Mouse (Mus musculus): Measurements from ENCODE around the gene Lipo2.
"Not testable (repeated sequence)": the region's sequence is repeated elsewhere in the genome, so short reads cannot be mapped to it uniquely, and the experiment has no call there.

The Lipo2 gene

DNA sequence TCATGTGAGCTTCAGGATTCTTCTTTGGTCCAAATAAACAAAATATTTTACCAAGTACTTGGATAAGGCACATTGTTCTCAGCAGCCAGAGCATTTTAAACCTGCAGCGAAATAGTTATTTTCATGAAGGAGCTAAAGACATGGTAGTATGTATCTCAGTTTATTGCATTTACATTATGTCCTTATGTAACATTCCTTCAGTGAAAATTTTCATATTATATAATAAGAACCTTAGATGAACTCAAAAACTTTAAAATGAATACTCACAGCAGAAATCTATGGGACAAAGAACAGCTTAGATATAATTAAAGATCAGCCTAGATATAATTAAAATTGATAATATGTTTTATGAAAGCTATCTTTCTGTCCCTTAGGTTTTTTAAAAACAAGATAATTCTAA, at the start of gene Lipo2:
Gene Lipo2, minus strand, starts transcription at position 101 of the 400 bp plus-strand sequence.
- DNase-seq (ENCODE audit: low read depth, low spot score) = not testable (repeated sequence)

- not testable (repeated sequence) for DNase-seq (ENCODE audit: low read depth, low spot score)
These were observed 36.2 kb upstream of the Lipo2 start, which contains the start of gene Lipo1 for GRCm38 (mm10) chr19:33787359-33787758. TSS of gene Lipo1 (minus strand) at chr19:33787459.

DNA sequence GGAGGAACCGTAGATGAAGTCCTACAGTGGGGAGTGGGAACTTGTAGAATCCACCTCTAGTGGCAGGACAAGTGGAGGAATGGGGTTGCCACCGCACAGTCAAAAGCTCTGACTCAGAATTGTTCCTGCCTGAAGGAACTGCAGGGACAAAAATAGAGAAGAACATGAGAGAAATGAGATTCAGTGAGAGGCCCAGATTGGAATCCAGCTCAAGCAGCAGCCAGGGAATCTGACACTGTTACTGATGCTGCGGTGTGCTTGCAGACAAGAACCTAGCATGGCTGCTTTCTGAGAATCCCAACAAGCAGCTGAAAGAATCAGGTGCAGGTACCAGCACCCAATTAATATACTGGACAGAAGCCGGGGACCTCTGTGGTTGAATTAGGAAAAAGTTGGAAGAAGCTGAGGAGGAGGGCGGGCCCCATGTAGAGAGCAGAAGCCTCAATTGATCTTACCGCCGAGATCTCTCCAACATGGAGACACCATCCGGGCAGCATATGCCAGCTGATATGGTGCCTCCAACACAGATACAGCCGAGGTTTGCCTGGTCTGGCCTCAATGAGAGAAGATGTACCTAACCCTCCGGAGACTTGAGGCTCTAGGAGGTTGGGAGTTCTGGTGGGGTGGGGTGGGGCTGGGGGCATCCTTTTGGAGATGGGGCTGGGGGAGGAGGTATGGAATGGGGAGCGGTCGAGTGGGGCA, 35.6 kb upstream of the Lipo2 start:
- no peak for DNase-seq (ENCODE audit: low read depth, low spot score)

- DNase-seq (ENCODE audit: low read depth, low spot score) = peak; percentile 82
These were observed 10.3 kb upstream of the Lipo2 start, which contains the start of gene Lipo3 for GRCm38 (mm10) chr19:33761287-33762086. TSS of gene Lipo3 (minus strand) at chr19:33761951.
